Mouse (Mus musculus) limb, embryonic 12.5 days (tissue): ENCODE data around the gene Pnkp. TPM values are rescaled to one million over a fixed set of nuclear protein-coding genes. Genes with fewer than 3 reads are reported as not detected.

Experiments used
- microRNA counts: library from miRNA; unstranded; fragments of <30 nt; microRNA quantifications from one replicate; lab custom pipeline; 2017
- microRNA-seq: library from miRNA; unstranded; fragments of <30 nt; microRNA quantifications from one replicate; pipeline ENCODE4, GENCODE M21; 2017
- polyA plus RNA-seq: library from polyadenylated mRNA; unstranded; fragments of >200 nt; fragmentation: Nextera tagmentation; extraction: Ambion mirVana; gene quantifications from 2 replicates; pipeline ENCODE4 v1.2.1, GENCODE M21; 2016

Gene Pnkp
- polyA plus RNA-seq, 1 experiment from 2014 or later: 37.3 TPM

MicroRNA genes within 50 kb of the gene (microRNA counts, 519-probe panel; counts per million panel counts)
- microRNA mmu-miR-707 (lab: Ali Mortazavi, UCI): not detected

Small RNAs within 50 kb of the gene (microRNA-seq; reads per million reads assigned to microRNA genes)
- gene Mir707: not detected

Other genes with a start within 250 kb of the Pnkp start
- gene Myh14, start 186.3 kb upstream of the Pnkp start, polyA plus RNA-seq: 3.2 and 4.2 TPM in 2 replicates
- not detected in 2 replicates for gene Izumo2, start 148.4 kb upstream of the Pnkp start, polyA plus RNA-seq
- 36.2 and 36.8 TPM in 2 replicates for gene Vrk3, start 108.7 kb upstream of the Pnkp start, polyA plus RNA-seq
- 2.6 and 3.3 TPM in 2 replicates for gene Zfp473, start 106.1 kb upstream of the Pnkp start, polyA plus RNA-seq
- 105 and 114 TPM in 2 replicates for gene Nup62, start 41.1 kb upstream of the Pnkp start, polyA plus RNA-seq
- 1.5 and 2.5 TPM in 2 replicates for gene Il4i1, start 40.8 kb upstream of the Pnkp start, polyA plus RNA-seq
- 3.7 and 4.1 TPM in 2 replicates for gene Atf5, start 40.5 kb upstream of the Pnkp start, polyA plus RNA-seq
- 106 and 110 TPM in 2 replicates for gene Akt1s1, start 8.1 kb upstream of the Pnkp start, polyA plus RNA-seq
- gene Tbc1d17, start 8.1 kb upstream of the Pnkp start, polyA plus RNA-seq: 84.7 and 96.2 TPM in 2 replicates
- gene Ptov1, start 12.6 kb downstream of the Pnkp start, polyA plus RNA-seq: 615 and 666 TPM in 2 replicates
- 116 and 127 TPM in 2 replicates for gene Med25, start 35.6 kb downstream of the Pnkp start, polyA plus RNA-seq
- 21.6 and 24.8 TPM in 2 replicates for gene Fuz, start 38.9 kb downstream of the Pnkp start, polyA plus RNA-seq
- gene Ap2a1, start 72.4 kb downstream of the Pnkp start, polyA plus RNA-seq: 74.2 and 77.6 TPM in 2 replicates
- 0.11 TPM in 1 of 2 replicates, not detected in the other for gene Tsks, start 86.1 kb downstream of the Pnkp start, polyA plus RNA-seq
- gene Cpt1c, start 117.7 kb downstream of the Pnkp start, polyA plus RNA-seq: 27.8 and 29.9 TPM in 2 replicates
- gene Prmt1, start 129.4 kb downstream of the Pnkp start, polyA plus RNA-seq: 704 and 706 TPM in 2 replicates
- gene Irf3, start 140.5 kb downstream of the Pnkp start, polyA plus RNA-seq: 90.9 and 97.2 TPM in 2 replicates
- gene Bcl2l12, start 141.6 kb downstream of the Pnkp start, polyA plus RNA-seq: 87.3 and 96.8 TPM in 2 replicates
- gene Scaf1, start 159.2 kb downstream of the Pnkp start, polyA plus RNA-seq: 42.1 and 46.9 TPM in 2 replicates
- gene Rras, start 160.8 kb downstream of the Pnkp start, polyA plus RNA-seq: 20.8 and 21.4 TPM in 2 replicates
- 15.0 and 16.2 TPM in 2 replicates for gene Prr12, start 195.7 kb downstream of the Pnkp start, polyA plus RNA-seq
- 60.6 and 69.7 TPM in 2 replicates for gene Nosip, start 205.3 kb downstream of the Pnkp start, polyA plus RNA-seq
- 21.2 and 21.7 TPM in 2 replicates for gene Prrg2, start 205.5 kb downstream of the Pnkp start, polyA plus RNA-seq
- gene Rcn3, start 235.1 kb downstream of the Pnkp start, polyA plus RNA-seq: 261 and 271 TPM in 2 replicates
- 12.3 and 13.4 TPM in 2 replicates for gene Fcgrt, start 246.7 kb downstream of the Pnkp start, polyA plus RNA-seq